Mouse (Mus musculus) lung, postnatal 4 days (tissue): ENCODE measurements around the gene Galns.
A peak's percentile ranks its signal among the peaks of the same experiment; 100 is the strongest.

ENCODE experiments used
- DNase-seq, 2 experiments: peaks; one replicate each; pipeline ENCODE4 v3.0.0; 2021

Galns gene

DNA sequence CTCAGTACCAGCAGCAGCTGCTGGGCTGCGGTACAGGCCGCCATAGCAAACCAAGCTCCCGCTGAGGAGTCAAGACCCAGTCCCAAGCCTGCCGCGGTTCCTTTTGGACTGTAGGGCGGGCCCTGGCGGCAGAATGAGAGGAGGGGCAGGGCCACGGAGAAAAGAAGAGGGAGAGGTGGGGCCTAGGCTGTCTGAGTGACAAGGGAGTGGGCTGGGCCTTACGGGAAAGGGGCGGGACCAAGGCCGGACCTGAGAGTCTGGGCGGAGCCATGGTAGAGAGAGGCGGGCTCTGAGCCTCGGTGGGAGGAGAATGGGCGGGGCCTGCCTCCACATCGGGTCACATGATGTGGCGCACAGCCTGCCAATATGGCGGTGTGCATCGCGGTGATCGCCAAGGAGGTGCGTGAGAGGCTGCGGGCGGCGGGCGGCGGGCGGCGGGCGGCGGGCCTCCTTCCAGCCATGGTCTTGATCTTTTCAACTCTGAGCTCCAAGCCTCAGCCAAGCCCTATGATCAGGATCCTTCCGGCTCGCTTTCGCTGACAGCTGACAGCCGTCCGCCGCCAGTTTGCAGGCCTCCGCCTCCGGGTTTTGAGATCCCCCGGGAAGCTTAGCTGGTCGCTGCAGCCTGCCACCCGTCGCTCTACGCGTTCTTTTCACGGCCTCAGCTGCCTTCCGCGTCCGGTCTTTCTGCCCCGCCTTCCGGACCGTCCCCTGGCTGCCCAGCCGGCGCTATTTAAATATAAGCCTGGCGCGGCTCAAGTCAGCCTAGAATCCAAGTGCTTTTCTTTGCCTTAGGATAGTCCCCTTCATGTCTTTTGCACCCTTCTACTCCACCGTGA is at the start of gene Galns, which contains the start of gene Trappc2l:
Gene Galns, minus strand, starts transcription at position 169 of the 839 bp plus-strand sequence.
Gene Trappc2l, plus strand, starts transcription at position 346 of the 839 bp plus-strand sequence.
- DNase-seq = peak; percentile 95 to 96

DNA sequence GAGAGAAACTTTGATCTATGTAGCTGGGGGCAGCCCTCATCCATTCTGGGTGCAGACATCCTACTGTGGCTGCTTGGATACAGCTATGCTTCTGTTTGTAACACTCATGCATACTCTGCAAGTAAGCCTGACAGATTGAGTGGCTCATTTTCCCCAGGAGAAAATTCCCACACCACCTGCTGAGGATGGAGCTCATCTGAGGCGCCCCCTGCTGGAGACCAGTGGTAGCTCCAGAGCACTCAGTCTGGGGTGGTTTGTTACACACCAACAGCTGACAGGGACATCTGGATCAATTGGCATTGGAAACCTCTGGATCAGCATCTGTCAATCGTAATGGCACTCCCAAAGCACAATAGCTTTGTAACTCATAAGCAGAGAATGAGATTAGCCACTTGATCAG is 48.8 kb upstream of the Galns start:
- no peak for DNase-seq

DNA sequence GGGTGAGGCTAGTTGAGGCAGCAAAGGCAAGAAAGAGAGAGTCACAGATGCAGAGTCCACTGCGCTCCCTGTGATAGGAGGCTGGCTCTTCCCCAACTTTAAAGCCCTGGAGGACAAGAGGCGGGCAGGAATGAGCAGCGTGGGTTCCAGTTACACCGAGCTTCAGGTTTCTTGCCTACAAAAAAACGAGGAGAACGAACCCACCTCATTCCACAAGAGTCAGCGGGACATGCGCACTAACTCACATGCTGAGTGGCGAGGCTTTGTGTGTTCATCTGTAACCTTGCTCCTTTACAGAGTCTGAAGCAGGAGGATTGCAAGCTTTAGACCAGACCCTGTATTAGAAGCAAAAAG is 47.5 kb upstream of the Galns start:
- DNase-seq = no peak

DNA sequence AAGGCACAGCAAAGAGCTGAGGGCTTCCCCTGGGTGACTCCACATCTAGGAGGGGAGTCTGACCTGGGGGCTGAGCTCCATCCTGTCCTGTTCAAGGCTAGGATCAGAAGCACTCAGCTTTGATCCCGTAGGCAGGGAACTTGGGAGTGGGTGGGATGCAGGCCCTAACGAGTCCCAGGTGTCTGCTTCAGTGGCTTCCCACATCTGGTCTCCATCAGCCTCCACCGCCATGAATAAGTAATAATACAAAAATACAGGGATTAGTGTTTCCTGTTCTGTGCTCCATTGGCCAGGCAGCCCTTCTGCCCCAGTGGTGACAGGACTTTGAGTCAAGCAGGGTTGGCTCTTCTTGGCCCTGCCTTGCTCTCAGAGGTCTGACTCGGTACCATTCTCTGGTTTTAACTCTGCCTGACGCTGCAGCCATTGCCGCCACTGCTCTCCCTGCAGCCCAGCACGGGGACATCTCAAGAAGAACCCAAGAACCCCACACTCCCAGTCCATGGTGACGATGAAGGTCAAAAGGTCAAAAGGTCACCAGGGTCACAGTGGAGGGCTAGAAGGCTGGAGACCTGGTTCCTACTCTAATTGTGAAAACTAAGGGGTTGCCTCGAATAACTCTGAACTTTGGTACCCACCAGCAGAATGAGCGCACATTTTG is 47.0 kb upstream of the Galns start:
- no peak for DNase-seq

DNA sequence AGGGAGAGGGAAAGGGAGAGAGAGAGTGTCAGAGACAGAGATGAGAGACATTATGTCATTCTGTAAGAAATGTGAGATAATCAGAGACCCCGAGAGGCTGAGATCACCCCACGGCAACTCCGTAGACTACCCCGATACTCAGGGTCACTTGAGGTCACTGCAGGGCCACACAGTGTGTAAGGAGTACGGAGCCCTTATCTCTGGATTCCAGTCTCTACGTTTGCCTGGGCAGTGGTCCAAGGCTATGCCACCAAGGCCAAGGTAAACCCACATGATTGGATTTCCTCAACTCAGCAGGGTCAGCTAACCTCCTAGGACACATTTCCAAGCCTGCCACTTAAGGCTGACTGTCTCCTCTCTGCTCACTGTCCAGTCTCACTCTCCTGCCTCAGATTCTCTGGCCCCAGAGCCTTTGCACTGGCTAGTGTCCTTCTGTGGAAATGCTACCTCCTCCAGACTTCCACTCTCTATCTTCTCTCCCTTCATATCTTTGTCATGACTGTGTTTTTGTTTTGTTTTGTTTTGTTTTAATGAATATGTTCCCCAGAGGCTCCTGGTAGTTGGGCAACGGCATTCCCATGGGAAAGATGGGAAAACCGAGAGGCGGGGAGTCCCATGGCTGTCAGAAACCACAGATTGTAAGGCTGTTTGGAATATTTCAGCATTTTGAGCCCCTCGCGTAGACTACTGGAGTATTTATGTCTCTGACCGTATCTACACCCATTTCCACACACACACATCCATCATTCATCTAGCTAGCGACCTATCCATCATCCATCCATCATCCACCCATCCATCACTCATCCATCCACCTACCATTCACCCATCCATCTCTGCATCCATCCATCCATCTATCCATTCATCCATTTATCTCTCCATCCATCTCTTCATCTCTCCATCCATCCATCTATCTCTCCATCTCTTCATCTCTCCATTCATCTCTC is 45.1 kb upstream of the Galns start:
- peak; percentile 74 to 84 for DNase-seq

DNA sequence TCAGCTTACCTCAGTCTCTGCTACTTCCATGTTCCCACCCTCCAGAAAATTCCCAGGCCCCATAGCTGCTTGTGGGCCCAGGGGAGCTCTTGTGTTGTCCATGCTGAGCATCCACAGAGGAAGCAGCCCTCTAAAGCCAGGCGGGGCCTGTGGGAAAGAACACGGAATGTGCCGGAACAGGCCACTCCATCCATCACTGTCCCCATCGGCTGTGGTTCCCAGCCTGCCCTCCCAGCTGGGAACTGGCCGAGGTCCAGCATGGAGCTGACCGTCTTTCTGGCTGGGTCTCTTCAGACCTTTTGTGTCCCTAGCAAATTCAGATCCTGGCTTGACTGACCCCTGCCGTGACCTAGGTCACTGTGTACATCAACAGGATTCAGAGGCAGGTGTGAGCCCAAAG is 43.5 kb upstream of the Galns start:
- peak; percentile 79 to 90 for DNase-seq

DNA sequence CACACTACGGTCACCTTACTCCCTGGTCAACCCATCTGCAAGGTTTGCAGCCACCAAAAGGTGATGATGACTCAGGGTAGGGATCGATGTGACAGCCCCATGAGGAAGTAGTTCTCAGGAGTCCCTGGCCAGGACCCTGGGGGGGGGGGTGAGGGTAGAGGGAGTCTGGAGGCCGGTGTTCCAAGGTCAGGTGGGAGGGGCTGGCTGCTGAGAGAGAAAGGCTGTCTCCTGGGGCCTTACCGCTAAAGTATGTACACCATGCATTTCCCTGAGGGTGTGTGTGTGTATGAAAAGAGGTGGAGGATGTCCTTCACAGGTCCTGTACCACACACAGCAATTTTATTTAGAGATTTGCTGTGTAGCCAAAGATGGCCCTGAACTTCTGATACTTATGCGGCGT is 41.4 kb upstream of the Galns start:
- no peak for DNase-seq

DNA sequence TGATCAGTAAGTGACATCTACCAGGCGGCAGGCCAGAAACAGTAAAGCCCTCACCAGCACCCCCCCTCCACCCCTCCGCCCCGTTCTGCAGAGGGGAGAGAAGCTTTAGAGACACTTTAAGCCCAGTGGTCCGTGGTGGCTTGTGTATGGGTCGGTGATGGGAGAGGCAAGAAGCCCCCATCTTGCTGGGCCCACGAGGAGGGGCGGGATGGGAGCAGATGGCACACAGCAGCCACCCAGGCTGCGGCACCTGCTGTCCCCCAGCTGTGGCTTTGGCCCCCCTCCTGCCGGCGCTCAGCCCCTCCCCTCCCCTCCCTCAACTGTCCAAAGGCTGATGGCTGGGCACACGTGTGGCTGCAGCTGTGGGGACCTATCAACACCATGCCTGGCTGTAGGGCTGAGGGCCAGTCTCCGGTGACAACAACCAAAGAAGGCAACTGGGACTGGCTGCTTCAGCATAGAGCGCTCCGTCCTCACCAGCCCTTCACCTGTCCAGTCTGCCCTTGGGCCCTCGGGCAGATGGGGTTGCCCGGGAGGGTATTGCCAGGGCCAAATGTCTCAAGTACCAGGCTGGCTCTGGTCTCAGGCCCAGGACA is 40.2 kb upstream of the Galns start:
- DNase-seq = no peak

DNA sequence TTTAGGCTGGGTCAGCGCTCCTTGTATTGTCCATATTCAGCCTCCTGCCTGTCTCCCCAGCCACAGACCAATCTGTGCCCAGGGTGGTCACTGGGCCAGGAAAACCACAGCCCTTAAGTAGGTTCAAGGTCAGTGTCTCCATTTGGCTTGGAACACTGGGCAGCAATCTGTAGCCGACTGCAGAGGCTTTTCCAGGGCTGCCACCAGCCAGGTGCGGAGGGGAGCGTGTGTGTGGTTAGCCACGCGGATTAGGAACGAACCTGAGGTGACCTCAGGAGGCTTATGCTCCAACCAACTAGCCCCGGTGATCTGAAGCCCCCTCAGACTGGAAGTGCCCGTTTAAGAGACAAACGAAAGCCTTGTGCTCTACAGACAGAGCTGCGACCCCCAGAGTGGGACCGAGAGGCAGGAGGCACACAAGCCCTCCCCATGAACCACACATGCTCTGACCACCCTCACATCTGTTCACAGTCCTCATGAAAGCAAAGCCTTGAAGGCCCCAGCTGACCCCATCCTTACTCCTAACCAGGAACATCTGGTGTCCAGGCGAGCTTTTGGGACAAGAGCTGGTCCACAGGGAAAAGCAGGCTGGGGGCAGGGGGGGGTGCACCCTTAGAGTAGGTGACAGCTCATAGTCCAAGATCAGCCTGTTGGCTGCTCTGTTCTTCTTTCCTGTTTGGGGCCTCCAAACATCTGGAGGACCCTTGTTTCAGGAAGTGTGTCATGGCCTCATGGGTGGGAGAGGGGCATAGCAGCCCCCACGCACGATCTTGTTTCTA is 37.1 kb upstream of the Galns start:
- DNase-seq = no peak

DNA sequence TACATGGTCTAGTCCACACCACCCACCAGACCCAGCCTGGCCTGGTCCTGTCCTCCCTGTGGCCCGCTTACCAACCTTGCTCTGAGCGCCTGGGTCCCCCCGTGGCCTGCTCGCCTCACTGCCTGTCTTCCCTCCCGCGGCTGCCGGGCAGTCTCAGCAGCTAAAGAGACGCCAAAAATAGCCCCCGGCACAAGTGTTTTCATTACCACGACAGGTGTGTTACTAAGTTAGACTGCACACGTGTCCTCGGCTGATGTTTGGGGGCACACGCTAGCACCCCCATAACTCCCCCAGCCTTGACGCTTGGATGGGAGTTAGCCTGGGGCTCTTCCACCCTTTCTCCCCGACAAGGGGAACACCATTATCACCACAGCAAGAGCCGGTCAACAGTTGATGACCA is 35.1 kb upstream of the Galns start:
- no peak for DNase-seq

DNA sequence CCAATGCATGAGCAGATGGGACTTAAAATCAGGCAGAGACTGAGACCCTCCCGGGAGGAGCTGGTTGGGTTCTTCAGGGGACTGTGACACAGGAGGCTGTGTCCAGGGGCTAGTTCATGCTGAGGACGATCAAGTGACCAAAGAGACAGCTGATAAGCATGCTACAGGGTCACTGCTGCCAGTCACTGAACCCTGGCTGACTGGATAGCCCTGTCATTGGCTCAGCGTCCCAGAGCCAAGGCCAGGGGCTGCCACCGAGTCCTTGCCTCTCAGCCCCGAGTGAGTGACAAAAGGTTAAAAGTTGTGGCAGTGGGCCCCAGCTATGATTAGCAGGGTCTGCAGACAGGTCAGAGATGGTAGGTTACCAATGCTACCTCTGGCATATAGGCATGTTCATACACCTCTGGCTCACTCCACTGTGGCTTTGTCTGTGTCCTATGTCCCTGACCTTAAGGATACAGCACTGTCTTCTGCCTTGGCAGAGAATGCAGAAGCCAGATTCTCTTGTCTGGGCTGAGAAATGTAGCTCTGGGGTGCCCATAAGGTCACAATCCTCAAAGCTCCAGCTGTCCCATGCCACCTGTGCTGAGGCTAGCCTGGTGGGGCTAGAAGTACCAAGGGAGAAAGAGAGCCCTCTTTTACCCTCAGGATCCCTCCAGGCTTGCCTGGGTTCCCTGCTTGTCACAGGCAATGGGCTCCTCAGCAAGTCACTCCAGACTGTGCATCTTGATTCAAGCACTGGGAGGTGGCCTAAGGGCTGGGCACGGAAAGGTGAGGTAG is 33.1 kb upstream of the Galns start:
- no peak for DNase-seq

DNA sequence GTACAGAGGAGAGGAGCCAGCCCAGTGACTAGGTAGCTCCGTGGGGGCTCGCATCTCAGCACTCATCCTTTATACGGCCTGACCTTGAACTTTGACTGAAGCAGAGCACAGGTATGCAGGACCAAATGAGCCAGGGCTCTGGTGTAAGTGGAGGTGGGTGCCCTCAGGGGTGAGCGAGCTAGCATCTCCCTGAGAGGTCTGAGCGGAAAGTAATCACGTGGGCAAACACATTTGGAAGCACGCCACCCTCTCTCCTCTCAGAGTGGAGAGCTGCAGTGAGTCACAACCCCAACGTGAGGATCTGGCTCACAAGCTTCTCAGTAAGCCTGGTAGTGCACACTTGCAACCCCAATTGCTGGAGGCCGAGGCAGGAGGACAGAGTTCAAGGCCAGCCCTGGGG is 30.8 kb upstream of the Galns start:
- peak; percentile 54 to 66 for DNase-seq

DNA sequence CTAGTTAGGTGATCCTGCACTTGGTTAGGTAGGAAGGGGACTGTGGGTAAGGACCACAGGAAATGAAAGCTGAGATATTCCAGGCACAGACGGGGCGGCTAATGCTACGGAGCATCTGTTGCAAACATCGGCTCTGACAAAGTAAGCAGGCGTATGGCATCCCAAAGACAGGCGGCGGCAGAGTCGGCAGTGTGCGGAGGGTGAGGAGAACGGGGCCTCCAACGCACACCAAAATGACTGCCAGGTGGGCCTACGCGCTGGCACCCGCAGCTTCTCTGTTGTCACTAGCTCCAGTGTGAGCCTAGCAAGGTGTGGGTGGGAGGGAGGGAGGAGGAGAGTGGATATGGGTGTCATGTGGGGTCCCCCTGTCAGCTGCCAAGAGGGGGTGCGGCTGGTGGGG is 30.1 kb upstream of the Galns start:
- no peak for DNase-seq

DNA sequence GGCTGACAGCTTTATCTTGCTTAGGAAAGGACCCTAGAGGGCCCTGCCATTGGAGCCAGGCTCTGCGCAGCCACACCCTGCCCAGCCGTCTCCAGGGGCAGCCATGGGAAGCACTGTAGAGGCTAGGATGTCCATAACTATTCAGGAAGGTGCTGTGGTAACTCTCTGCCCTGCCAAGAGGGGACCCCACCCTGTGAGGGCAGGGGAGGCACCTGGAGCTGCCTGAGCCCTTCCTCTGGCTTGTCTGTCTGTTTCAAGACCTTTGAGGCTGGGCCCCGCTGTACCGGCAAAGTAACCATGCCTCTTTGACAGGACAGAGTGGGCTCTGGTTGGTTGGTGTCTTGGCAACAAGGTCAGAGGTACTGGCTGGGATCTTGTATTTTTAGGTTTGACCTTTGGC is 29.6 kb upstream of the Galns start:
- DNase-seq = no peak

DNA sequence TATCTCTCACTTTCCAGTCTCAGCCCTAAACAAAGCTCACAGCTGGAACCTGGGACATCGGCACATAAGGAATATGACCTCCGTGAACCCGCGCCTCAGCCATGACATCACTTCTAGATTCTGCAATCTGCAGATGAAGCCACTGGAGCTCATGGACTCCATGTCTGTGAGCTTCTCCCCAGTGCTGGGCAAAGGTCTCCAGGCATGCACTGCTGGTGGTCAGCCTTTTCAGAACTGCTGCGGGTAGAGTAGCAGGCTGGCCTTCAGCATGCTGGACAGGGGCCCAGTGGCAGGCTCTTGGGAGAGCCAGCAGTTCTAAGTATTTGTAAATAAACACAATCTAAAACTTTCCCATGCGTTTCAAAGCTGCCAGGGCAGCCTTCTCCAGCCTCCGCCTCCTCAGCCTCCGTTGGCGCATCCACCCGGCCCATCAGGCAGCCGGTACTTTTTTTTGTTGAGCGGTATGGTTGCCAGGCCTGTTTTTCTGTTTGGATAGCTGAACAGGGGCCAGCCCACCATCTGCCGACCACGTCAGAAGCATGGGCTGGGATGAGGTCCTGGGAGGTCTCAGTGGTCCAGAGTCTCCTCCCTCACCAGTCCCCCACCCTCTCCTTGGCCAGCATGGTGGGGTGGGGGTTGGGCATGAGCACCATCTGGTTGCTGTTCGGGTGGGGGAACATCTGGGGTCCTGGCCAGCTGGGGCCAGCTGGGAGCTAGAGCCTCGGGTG is 28.4 kb upstream of the Galns start:
- DNase-seq = peak; percentile 75 to 93

DNA sequence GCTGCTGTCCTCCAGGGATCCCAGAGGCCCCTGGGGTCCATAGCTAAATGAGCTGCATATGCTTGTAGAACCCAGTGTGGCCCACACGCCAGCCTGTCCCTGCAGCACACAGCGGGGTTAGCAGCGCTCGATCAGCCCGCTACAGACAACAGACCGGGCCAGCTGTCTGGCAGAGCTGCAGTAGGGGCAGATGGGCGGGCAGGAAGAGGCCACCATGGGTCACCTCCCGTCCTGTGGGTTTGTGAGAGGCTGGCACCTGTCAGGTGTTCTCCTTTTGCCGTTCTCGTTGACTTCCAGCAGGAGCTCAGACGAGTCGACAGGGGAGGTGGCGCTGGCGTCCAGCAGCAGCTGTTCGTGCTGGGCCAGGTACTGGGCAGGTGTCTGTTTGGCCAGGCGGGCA is 27.3 kb upstream of the Galns start:
- DNase-seq = no peak

DNA sequence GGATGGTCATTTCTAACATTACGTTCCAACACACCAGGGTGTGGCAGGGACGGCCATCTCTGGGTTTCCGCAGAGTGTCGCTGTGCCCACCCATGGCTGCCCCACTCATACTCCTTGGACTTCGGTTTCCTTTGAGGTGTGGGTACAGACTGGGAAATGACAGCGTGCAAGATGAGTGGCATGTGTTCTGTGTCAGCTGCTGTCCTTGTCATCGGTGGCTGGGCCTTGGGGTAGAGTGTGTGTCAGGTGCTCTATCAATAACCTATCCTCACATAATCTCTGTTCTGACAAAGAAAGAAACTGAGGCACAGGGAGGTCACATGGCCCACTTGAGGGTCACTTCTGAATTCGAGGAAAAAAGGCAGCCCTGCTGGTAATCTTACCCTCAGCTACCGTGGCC is 26.0 kb upstream of the Galns start:
- no peak for DNase-seq

DNA sequence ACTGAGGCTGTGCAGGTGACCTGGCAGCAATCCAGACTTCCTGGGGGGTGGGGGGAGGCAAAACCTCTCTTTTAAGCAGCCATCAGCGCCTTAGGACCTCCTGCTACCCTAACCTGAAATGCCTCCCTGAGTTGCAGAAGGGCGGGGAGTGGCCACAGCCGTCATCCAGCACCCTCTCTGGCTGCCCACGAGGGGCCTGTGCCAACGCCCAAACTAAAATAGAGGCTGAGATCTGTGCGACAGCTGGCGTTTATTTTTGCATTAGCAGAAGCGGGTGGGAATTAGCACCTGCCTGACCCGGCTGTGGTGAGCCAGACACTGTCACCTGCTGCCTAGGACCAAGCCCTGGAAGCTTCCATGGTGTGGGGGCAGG is 25.5 kb upstream of the Galns start:
- no peak for DNase-seq

DNA sequence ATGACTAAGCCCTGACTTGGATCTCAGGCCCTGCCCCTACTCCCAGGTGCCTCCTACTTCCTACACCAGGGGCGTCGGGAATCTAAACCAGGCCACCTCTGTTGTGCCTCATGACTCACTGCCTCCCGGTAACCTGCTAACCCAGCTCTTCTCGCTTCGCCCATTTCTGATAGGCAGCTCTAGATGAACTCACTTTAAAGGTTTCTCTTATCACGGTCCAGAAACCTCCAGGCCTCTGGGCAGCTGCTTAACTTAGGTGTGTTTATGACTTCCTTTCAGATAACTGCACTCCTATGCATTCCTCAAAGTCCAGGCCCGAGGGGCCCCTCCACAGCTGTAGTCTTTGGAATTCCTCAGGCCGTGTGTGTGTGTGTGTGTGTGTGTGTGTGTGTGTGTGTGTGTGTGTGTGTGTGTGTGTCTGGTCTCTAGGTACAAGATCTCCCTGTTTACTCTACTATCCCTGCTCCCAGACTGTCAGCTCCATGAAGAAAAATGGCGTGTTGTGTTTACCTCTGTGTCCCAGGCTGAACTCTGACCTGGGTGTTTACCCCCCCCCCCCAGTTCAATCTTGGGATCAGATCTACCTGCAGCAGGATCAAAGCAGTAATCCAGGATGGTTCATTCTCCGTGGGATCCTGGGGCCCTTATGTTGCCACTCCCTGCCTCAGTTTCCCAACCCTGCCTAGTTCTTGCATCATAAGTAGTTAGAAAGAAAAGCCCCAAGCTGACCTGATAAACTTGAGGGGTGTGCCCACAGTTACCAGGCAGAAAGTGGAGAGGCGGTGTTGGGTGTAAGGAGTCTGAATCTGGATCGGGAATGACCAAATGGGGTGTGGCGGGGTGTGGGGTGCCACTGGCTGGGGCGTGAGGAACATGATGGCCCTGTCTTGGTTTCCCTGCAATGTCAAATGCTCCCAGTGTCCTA is 24.9 kb upstream of the Galns start:
- peak in 1 of 2 experiments; percentile 67 for DNase-seq

DNA sequence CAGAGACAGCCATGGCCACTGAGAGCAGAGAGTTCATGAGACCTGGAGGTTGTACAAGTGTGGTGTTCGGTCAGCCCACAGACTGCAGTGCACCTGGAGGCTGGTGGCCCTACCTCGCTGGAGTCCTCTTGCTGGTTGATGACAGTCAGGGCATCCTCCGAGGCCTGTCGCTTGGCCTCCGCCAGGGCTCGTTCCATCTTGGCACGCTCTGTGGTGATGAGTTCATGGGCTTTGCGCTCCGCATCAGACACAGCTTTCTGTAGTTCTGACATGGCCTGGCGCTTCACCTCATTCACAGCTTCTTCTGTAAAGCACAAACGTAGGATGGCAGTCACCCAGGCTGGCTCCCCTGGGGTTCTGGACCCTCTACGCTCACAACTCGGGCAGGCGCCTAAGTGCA is 21.9 kb upstream of the Galns start:
- DNase-seq = no peak
